Mouse (Mus musculus): ENCODE results near the gene Herc3. TPM values are rescaled to one million over a fixed set of nuclear protein-coding genes. Genes with fewer than 3 reads are reported as not detected.

Herc3 gene
- polyA plus RNA-seq, 1 experiment from 2014 or later, result 9.8 TPM

DNA sequence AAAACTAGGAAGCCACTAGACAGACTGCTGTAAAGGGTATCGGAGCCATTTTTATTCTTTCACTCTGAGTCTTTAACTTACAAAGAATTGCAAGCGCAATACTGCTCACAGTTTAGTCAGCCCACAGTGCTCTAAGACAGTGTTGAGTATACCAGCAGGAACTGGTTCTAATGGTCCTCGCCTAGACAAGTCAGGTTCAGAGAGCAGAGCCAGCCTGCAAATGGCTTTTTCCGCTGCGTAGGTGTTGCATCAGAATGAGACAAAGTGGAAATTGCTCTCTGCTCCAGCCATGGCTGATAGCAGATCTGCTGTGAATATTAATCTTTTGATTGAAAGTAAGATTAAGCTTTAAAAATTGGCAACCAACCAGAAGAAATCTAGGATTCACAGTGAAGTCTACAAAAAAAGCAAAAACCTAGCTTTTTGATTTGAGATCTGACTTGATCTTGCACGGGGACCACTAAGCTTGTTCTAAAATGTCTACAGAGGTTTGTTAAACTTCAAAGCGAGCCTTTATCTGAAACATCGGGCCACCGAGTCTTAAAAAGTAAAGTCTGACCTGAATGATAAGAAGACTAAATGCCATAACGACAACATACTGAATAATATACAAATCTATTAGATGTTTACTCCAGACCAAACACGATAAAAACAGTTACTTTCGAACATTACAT lies 101.4 kb downstream of the Herc3 start:
- H3K4me3 ChIP-seq (ENCODE audit: low read depth, low read length), result no peak overlapping the region
- H3K4me2 ChIP-seq (ENCODE audit: low read length), result no peak overlapping the region
- H3K4me1 ChIP-seq (replicated peaks; ENCODE audit: control insufficient read depth, insufficient read depth, low read length), result no peaks in the 10 kb centered on the region
- no peaks in the 10 kb centered on the region for H3K9me3 ChIP-seq (ENCODE audit: control insufficient read depth, low read length)
- DNase-seq (ENCODE audit: low spot score) (no peak), ATAC-seq (replicated peaks; ENCODE audit: low FRiP score, low TSS enrichment, low read depth) (no peak)
- 86% methylated on average over 12 of the region's 12 CpGs for WGBS
- H3K27me3 ChIP-seq (replicated peaks; ENCODE audit: control insufficient read depth, insufficient read depth, low read length), result no peaks in the 10 kb centered on the region
- peaks cover 6% of the 10 kb centered on the region; the same call in 1 of the 2 replicates for H3K36me3 ChIP-seq (ENCODE audit: control insufficient read depth, insufficient read depth, low read length)
- H3K27ac ChIP-seq (ENCODE audit: low read depth), result no peak overlapping the region
- H3K9ac ChIP-seq (ENCODE audit: low read length), result no peak overlapping the region

DNA sequence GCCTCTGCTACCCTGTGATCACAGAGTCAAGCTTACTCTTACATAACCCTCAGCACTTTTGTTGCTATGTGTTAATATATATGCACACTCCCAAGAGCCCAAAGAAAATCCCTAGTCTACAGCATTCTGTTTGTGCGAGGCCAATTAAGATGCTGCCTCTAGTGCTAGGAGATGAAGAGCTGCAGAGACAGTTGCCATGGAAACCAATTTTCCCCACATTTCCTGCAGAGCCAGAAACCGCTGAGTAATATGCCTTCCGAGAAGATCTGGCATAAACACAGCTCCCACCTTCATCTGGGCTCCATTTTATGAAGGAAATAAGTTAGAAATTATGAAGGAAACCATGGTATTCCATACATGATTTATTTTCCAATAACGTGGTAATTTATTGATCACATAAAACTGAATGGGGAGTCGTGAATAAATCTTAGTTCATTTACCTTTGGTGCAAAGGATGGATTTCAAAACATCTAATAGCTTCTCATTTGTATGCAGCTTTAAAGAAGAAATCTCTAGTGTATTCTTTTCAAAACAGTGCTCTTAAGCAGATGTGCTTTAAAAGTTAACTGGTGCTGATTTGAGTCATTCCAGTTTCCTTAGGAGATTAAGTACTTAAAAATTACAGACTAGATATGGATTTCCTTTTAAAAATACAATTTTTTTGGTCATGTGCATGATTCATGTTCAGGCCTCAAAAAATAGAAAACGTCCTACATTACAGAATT lies 102.1 kb downstream of the Herc3 start:
- Histone ChIP-seq H3K9ac (ENCODE audit: low read length) (no peak overlapping the region), H3K27ac (ENCODE audit: low read depth) (no peak overlapping the region), H3K4me1 (replicated peaks; ENCODE audit: control insufficient read depth, insufficient read depth, low read length) (no peaks in the 10 kb centered on the region), H3K4me2 (ENCODE audit: low read length) (no peak overlapping the region), H3K4me3 (ENCODE audit: low read depth, low read length) (no peak overlapping the region), H3K36me3 (ENCODE audit: control insufficient read depth, insufficient read depth, low read length) (peaks cover 6% of the 10 kb centered on the region; the same call in 1 of the 2 replicates), H3K9me3 (ENCODE audit: control insufficient read depth, low read length) (no peaks in the 10 kb centered on the region), H3K27me3 (replicated peaks; ENCODE audit: control insufficient read depth, insufficient read depth, low read length) (no peaks in the 10 kb centered on the region)
- ATAC-seq (replicated peaks; ENCODE audit: low FRiP score, low TSS enrichment, low read depth) (no peak), DNase-seq (ENCODE audit: low spot score) (no peak)
- 50% methylated on average over 6 of the region's 6 CpGs for WGBS

DNA sequence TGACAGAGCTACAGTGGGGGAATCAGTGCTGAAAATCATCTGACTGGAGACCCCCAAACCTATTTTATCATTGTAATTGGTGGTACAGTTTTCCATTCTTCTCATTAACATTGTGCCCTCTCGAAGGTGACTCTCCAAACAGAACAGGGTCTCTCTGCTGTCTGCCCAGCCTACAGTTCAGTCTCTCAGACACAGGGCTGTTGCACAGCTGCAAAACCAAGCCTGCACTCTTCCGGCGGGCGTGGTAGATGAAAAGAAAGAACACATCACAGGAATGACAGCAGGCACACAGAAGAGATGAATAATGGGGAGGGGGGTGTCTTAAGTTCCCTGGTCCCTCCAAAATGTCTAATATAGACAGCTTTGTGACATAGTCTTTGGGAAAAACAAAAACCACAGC lies 102.9 kb downstream of the Herc3 start:
- no peak overlapping the region for H3K4me3 ChIP-seq (ENCODE audit: low read depth, low read length)
- no peak overlapping the region for H3K4me2 ChIP-seq (ENCODE audit: low read length)
- 76% methylated on average over 4 of the region's 4 CpGs for WGBS
- H3K27ac ChIP-seq (ENCODE audit: low read depth), result no peak overlapping the region
- DNase-seq (ENCODE audit: low spot score) (no peak), ATAC-seq (replicated peaks; ENCODE audit: low FRiP score, low TSS enrichment, low read depth) (no peak)
- H3K4me1 ChIP-seq (replicated peaks; ENCODE audit: control insufficient read depth, insufficient read depth, low read length), result no peaks in the 10 kb centered on the region
- no peaks in the 10 kb centered on the region for H3K27me3 ChIP-seq (replicated peaks; ENCODE audit: control insufficient read depth, insufficient read depth, low read length)
- no peak overlapping the region for H3K9ac ChIP-seq (ENCODE audit: low read length)
- H3K9me3 ChIP-seq (ENCODE audit: control insufficient read depth, low read length), result no peaks in the 10 kb centered on the region
- peaks cover 6% of the 10 kb centered on the region; the same call in 1 of the 2 replicates for H3K36me3 ChIP-seq (ENCODE audit: control insufficient read depth, insufficient read depth, low read length)

DNA sequence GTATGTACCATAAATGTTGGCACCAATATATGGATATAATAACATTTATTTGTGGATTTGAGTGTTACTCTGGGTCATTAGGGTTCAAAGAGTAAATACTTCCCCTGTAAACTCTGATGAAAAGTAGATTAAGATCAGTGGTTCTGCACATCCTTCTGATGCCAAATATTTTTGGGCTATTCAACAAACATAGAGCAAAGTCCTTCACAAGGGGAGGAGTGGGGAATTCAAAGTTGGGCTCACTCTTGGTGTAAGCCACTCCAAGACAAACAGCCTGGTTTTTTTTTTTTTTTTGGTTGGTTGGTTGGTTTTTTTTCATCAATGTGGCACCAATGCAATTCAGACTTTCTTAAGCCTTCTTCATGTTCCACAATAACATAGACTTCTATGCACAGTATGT lies 106.5 kb downstream of the Herc3 start:
- ATAC-seq (replicated peaks; ENCODE audit: low FRiP score, low TSS enrichment, low read depth), result no peak
- Histone ChIP-seq H3K4me2 (ENCODE audit: low read length) (no peak overlapping the region), H3K4me3 (ENCODE audit: low read depth, low read length) (no peak overlapping the region)

DNA sequence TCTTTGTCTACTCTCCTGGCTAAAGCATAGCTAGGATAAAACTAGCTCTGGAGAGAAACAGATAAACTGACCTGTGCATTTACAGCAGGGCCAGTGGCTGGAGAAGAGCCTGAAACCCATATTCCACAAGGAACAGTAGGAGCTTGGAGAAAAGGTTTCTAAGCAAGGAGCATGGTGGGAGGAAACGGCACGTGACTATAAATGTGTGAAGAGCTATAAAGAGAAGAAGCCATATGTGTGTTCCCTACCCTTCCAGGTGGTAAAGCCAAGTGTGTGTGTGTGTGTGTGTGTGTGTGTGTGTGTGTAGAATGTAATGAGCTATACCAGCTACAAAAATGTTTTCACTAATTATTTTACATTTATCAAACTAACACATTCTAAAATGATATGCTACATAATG lies 111.0 kb downstream of the Herc3 start:
- Histone ChIP-seq H3K9me3 (ENCODE audit: control insufficient read depth, low read length) (no peaks in the 10 kb centered on the region), H3K27me3 (replicated peaks; ENCODE audit: control insufficient read depth, insufficient read depth, low read length) (no peaks in the 10 kb centered on the region), H3K4me1 (replicated peaks; ENCODE audit: control insufficient read depth, insufficient read depth, low read length) (no peaks in the 10 kb centered on the region), H3K4me3 (ENCODE audit: low read depth, low read length) (no peak overlapping the region), H3K9ac (ENCODE audit: low read length) (no peak overlapping the region), H3K36me3 (ENCODE audit: control insufficient read depth, insufficient read depth, low read length) (no peaks in the 10 kb centered on the region), H3K27ac (ENCODE audit: low read depth) (no peak overlapping the region), H3K4me2 (ENCODE audit: low read length) (no peak overlapping the region)
- no peak for DNase-seq (ENCODE audit: low spot score)
- no peak for ATAC-seq (replicated peaks; ENCODE audit: low FRiP score, low TSS enrichment, low read depth)
- 95% methylated on average over 2 of the region's 2 CpGs for WGBS

More for the DNA sequence above, 106.5 kb downstream of the Herc3 start:
- H3K9me3 ChIP-seq (ENCODE audit: control insufficient read depth, low read length), result no peaks in the 10 kb centered on the region
- no peak for DNase-seq (ENCODE audit: low spot score)
- peaks cover 6% of the 10 kb centered on the region; the same call in 1 of the 2 replicates for H3K36me3 ChIP-seq (ENCODE audit: control insufficient read depth, insufficient read depth, low read length)
- no peaks in the 10 kb centered on the region for H3K27me3 ChIP-seq (replicated peaks; ENCODE audit: control insufficient read depth, insufficient read depth, low read length)
- H3K4me1 ChIP-seq (replicated peaks; ENCODE audit: control insufficient read depth, insufficient read depth, low read length), result no peaks in the 10 kb centered on the region
- no peak overlapping the region for H3K27ac ChIP-seq (ENCODE audit: low read depth)
- H3K9ac ChIP-seq (ENCODE audit: low read length), result no peak overlapping the region

DNA sequence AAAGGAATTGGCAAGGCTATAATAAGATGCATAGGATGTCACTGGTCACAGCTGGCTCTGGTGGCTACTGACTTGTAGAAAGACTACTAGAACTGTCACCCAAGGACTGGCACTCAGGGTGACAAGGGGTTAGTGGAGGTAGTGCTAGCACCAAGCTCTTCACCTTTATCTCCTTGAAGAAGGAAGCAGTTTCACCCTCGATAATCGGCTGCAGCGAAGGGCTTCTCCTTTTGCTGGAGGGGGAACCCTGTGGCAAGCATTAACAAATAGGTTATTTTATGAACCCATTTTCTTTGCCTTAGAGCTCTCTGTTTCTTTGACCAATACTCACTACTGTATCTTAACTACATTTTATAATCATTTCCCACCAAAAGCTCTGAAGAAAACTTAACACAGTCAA lies 112.7 kb downstream of the Herc3 start:
- no peaks in the 10 kb centered on the region for H3K9me3 ChIP-seq (ENCODE audit: control insufficient read depth, low read length)
- H3K27me3 ChIP-seq (replicated peaks; ENCODE audit: control insufficient read depth, insufficient read depth, low read length), result no peaks in the 10 kb centered on the region
- H3K4me2 ChIP-seq (ENCODE audit: low read length), result no peak overlapping the region
- ATAC-seq (replicated peaks; ENCODE audit: low FRiP score, low TSS enrichment, low read depth) (no peak), DNase-seq (ENCODE audit: low spot score) (no peak)
- 90% methylated on average over 3 of the region's 3 CpGs for WGBS
- no peak overlapping the region for H3K9ac ChIP-seq (ENCODE audit: low read length)
- no peaks in the 10 kb centered on the region for H3K36me3 ChIP-seq (ENCODE audit: control insufficient read depth, insufficient read depth, low read length)
- no peaks in the 10 kb centered on the region for H3K4me1 ChIP-seq (replicated peaks; ENCODE audit: control insufficient read depth, insufficient read depth, low read length)
- H3K27ac ChIP-seq (ENCODE audit: low read depth), result no peak overlapping the region
- no peak overlapping the region for H3K4me3 ChIP-seq (ENCODE audit: low read depth, low read length)

DNA sequence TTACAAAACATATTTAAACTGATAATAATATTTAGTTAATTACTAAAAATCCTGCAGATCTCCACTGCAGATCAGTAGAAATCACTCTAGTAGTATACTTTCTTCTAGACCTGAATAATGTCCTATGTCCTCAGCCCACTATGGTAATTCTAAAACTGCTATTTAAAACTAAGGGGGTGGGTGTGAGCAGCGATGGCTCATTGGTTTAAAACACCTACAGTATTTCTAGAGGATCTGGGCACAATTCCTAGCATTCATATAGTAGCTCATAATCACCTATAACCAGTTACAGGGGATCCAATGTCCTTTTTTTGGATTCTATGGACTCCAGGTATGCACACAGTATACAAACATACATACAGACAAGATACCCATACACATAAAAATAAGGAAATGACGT lies 115.0 kb downstream of the Herc3 start:
- no peak overlapping the region for H3K4me2 ChIP-seq (ENCODE audit: low read length)
- H3K4me1 ChIP-seq (replicated peaks; ENCODE audit: control insufficient read depth, insufficient read depth, low read length), result no peaks in the 10 kb centered on the region
- no peak for ATAC-seq (replicated peaks; ENCODE audit: low FRiP score, low TSS enrichment, low read depth)
- H3K27ac ChIP-seq (ENCODE audit: low read depth), result no peak overlapping the region
- H3K4me3 ChIP-seq (ENCODE audit: low read depth, low read length), result no peak overlapping the region
- DNase-seq (ENCODE audit: low spot score), result no peak
- no peak overlapping the region for H3K9ac ChIP-seq (ENCODE audit: low read length)
- no peaks in the 10 kb centered on the region for H3K36me3 ChIP-seq (ENCODE audit: control insufficient read depth, insufficient read depth, low read length)
- no peaks in the 10 kb centered on the region for H3K27me3 ChIP-seq (replicated peaks; ENCODE audit: control insufficient read depth, insufficient read depth, low read length)
- 70% methylated on average over 2 of the region's 2 CpGs for WGBS
- no peaks in the 10 kb centered on the region for H3K9me3 ChIP-seq (ENCODE audit: control insufficient read depth, low read length)

DNA sequence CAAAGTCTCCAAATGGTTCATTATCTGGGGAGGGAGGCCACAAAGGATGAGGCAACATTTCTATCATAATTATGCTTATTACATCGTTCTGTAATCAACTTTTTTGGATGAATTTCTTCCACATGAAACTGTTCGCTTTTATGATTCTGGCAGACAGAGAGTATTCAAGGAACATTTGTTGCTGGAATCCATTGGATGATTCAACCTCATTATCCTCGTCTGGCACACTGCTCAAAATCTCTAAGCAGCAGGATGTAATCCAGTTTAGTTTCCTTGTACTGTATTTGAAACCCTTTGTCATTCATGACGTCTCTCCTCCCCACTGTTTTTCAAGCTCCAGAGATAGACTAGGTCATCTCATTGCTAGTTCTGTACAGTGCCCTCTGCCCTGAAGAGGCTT lies 115.6 kb downstream of the Herc3 start:
- Histone ChIP-seq H3K27ac (ENCODE audit: low read depth) (no peak overlapping the region), H3K9me3 (ENCODE audit: control insufficient read depth, low read length) (no peaks in the 10 kb centered on the region), H3K4me3 (ENCODE audit: low read depth, low read length) (no peak overlapping the region), H3K9ac (ENCODE audit: low read length) (no peak overlapping the region), H3K27me3 (replicated peaks; ENCODE audit: control insufficient read depth, insufficient read depth, low read length) (no peaks in the 10 kb centered on the region), H3K36me3 (ENCODE audit: control insufficient read depth, insufficient read depth, low read length) (no peaks in the 10 kb centered on the region), H3K4me2 (ENCODE audit: low read length) (no peak overlapping the region), H3K4me1 (replicated peaks; ENCODE audit: control insufficient read depth, insufficient read depth, low read length) (no peaks in the 10 kb centered on the region)
- ATAC-seq (replicated peaks; ENCODE audit: low FRiP score, low TSS enrichment, low read depth), result no peak
- 79% methylated on average over 4 of the region's 4 CpGs for WGBS
- DNase-seq (ENCODE audit: low spot score), result no peak

DNA sequence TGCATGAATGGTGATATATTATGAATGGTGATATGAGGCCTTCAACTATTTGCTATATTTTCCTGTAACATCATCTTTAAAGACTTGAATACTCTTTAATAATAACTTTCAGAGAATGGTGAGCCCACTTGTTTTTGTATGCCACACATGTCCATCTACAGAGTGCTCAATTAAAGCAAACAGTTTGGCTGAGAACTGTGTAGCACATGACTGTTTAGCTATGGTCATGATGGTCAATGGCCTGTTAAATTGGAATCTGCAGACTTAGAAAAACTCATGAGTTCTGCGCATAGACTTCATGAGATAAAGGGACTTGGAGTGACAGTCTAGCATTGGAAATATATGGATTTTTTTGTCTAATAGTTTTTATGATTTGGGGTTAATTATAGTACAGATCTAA lies 119.1 kb downstream of the Herc3 start:
- DNase-seq (ENCODE audit: low spot score) (no peak), ATAC-seq (replicated peaks; ENCODE audit: low FRiP score, low TSS enrichment, low read depth) (no peak)
- H3K4me1 ChIP-seq (replicated peaks; ENCODE audit: control insufficient read depth, insufficient read depth, low read length), result no peaks in the 10 kb centered on the region
- no peaks in the 10 kb centered on the region for H3K27me3 ChIP-seq (replicated peaks; ENCODE audit: control insufficient read depth, insufficient read depth, low read length)
- no peak overlapping the region for H3K4me2 ChIP-seq (ENCODE audit: low read length)
- 0 out of 2 replicates have a peak, but pooled peaks cover 16% of the 10 kb centered on the region for H3K36me3 ChIP-seq (ENCODE audit: control insufficient read depth, insufficient read depth, low read length)
- H3K9ac ChIP-seq (ENCODE audit: low read length), result no peak overlapping the region
- no peak overlapping the region for H3K27ac ChIP-seq (ENCODE audit: low read depth)
- 98% methylated on average over 1 of the region's 1 CpGs for WGBS
- no peak overlapping the region for H3K4me3 ChIP-seq (ENCODE audit: low read depth, low read length)
- H3K9me3 ChIP-seq (ENCODE audit: control insufficient read depth, low read length), result no peaks in the 10 kb centered on the region

All from intestine, embryonic 14.5 days (tissue).